Mouse (Mus musculus) embryonic facial prominence, embryonic 15.5 days (tissue): ENCODE data around the gene Pptc7. TPM values are rescaled to one million over a fixed set of nuclear protein-coding genes. Genes with fewer than 3 reads are reported as not detected.
A peak's percentile ranks its signal among the peaks of the same experiment; 100 is the strongest.

Experiments used
- ATAC-seq: fragments of 200-750 bp; cut with Nextera tagmentation; 2 replicates; pipeline ENCODE4 v1.8.0; 2017; ENCODE audit warnings: low read depth, moderate TSS enrichment; ENCODE audit not compliant: insufficient number of reproducible peaks, low FRiP score, low TSS enrichment
- H3K27ac ChIP-seq: fragments of 300-500 bp; sonication (generic); replicated peaks from 2 replicates; pipeline ENCODE4 v1.5.1; 2015; ENCODE audit warnings: mild to moderate bottlenecking, inconsistent platforms
- H3K27me3 ChIP-seq: fragments of 300-500 bp; sonication (generic); 2 replicates; pipeline ENCODE4 v1.6.1; 2015; ENCODE audit warnings: inconsistent platforms
- H3K36me3 ChIP-seq: fragments of 300-500 bp; sonication (generic); 2 replicates; pipeline ENCODE4 v1.6.1; 2015; ENCODE audit warnings: mild to moderate bottlenecking, inconsistent platforms
- H3K4me1 ChIP-seq: fragments of 300-500 bp; sonication (generic); 2 replicates; pipeline ENCODE4 v1.6.1; 2015; ENCODE audit warnings: inconsistent platforms
- H3K4me2 ChIP-seq: fragments of 300-500 bp; sonication (generic); replicated peaks from 2 replicates; pipeline ENCODE4 v1.6.1; 2015; ENCODE audit warnings: mild to moderate bottlenecking, inconsistent platforms
- H3K4me3 ChIP-seq: fragments of 300-500 bp; sonication (generic); replicated peaks from 2 replicates; pipeline ENCODE4 v1.5.1; 2015; ENCODE audit warnings: mild to moderate bottlenecking, inconsistent platforms
- H3K9ac ChIP-seq: fragments of 300-500 bp; sonication (generic); 2 replicates; pipeline ENCODE4 v1.6.1; 2015; ENCODE audit warnings: inconsistent platforms
- H3K9me3 ChIP-seq: fragments of 300-500 bp; sonication (generic); replicated peaks from 2 replicates; pipeline ENCODE4 v1.6.1; 2016; ENCODE audit warnings: inconsistent platforms
- WGBS: fragments of 180-500 bp; shearing (Covaris S2); methylation state at CpG from one replicate; pipeline ENCODE4 v1.1.7; 2015; 5-methylcytosine and 5-hydroxymethylcytosine counted together
- polyA plus RNA-seq: library from polyadenylated mRNA; unstranded; fragments of >200 nt; fragmentation: Nextera tagmentation; extraction: Ambion mirVana; gene quantifications from 2 replicates; pipeline ENCODE4 v1.2.1, GENCODE M21; 2015

The Pptc7 gene
- polyA plus RNA-seq, 1 experiment from 2014 or later: 8.0 TPM

GRCm38 (mm10) chr5:122287026-122287425, 2.9 kb downstream of the Pptc7 start:
- Histone ChIP-seq H3K9me3 (no peaks in the 10 kb centered on the region), H3K36me3 (no peaks in the 10 kb centered on the region), H3K4me1 (peaks cover 21% of the 10 kb centered on the region), H3K27ac (no peak overlapping the region), H3K4me2 (no peak overlapping the region), H3K27me3 (no peaks in the 10 kb centered on the region), H3K4me3 (no peak overlapping the region), H3K9ac (no peak overlapping the region)
- no peak for ATAC-seq
- 91% methylated on average over 4 of the region's 4 CpGs for WGBS

- no peak for ATAC-seq
- Histone ChIP-seq H3K4me1 (peaks cover 21% of the 10 kb centered on the region), H3K27me3 (no peaks in the 10 kb centered on the region), H3K27ac (no peak overlapping the region; the same call in 1 of the 2 replicates), H3K9ac (no peak overlapping the region), H3K9me3 (no peaks in the 10 kb centered on the region), H3K36me3 (no peaks in the 10 kb centered on the region), H3K4me2 (no peak overlapping the region), H3K4me3 (no peak overlapping the region)
- WGBS: 67% methylated on average over 4 of the region's 4 CpGs
Observed at GRCm38 (mm10) chr5:122288147-122288811, 4.1 kb downstream of the Pptc7 start.

GRCm38 (mm10) chr5:122291149-122291548, 7.0 kb downstream of the Pptc7 start:
- Histone ChIP-seq H3K9me3 (no peaks in the 10 kb centered on the region), H3K4me1 (peaks cover 10% of the 10 kb centered on the region), H3K9ac (no peak overlapping the region), H3K4me3 (no peak overlapping the region), H3K27ac (no peak overlapping the region), H3K36me3 (no peaks in the 10 kb centered on the region), H3K27me3 (no peaks in the 10 kb centered on the region), H3K4me2 (no peak overlapping the region)
- no peak for ATAC-seq
- 53% methylated on average over 6 of the region's 6 CpGs for WGBS

- ATAC-seq: no peak
- no peaks in the 10 kb centered on the region for H3K27me3 ChIP-seq
- 0 out of 2 replicates have a peak, but pooled peaks cover 7% of the 10 kb centered on the region for H3K4me1 ChIP-seq
- no peak overlapping the region for H3K27ac ChIP-seq
- 69% methylated on average over 17 of the region's 17 CpGs for WGBS
- no peak overlapping the region for H3K4me3 ChIP-seq
- no peak overlapping the region for H3K4me2 ChIP-seq
- no peak overlapping the region for H3K9ac ChIP-seq
- H3K9me3 ChIP-seq: no peaks in the 10 kb centered on the region
- H3K36me3 ChIP-seq: no peaks in the 10 kb centered on the region
Observed at GRCm38 (mm10) chr5:122291553-122292339, 7.6 kb downstream of the Pptc7 start.

GRCm38 (mm10) chr5:122293131-122293530, 9.0 kb downstream of the Pptc7 start:
- Histone ChIP-seq H3K27me3 (no peaks in the 10 kb centered on the region), H3K4me2 (no peak overlapping the region), H3K27ac (no peak overlapping the region), H3K36me3 (no peaks in the 10 kb centered on the region), H3K9me3 (no peaks in the 10 kb centered on the region), H3K4me3 (no peak overlapping the region), H3K4me1 (0 out of 2 replicates have a peak, but pooled peaks cover 5% of the 10 kb centered on the region), H3K9ac (no peak overlapping the region)
- 85% methylated on average over 6 of the region's 6 CpGs for WGBS
- no peak for ATAC-seq

GRCm38 (mm10) chr5:122294219-122294735, 10.1 kb downstream of the Pptc7 start:
- no peak for ATAC-seq
- H3K9ac ChIP-seq: no peak overlapping the region
- H3K4me2 ChIP-seq: no peak overlapping the region
- no peaks in the 10 kb centered on the region for H3K36me3 ChIP-seq
- no peaks in the 10 kb centered on the region for H3K9me3 ChIP-seq
- H3K27ac ChIP-seq: no peak overlapping the region
- H3K4me1 ChIP-seq: 0 out of 2 replicates have a peak, but pooled peaks cover 2% of the 10 kb centered on the region
- H3K4me3 ChIP-seq: no peak overlapping the region
- H3K27me3 ChIP-seq: no peaks in the 10 kb centered on the region
- WGBS: 85% methylated on average over 3 of the region's 3 CpGs

- whole genome bisulfite sequencing: 77% methylated on average over 14 of the region's 14 CpGs
- no peak; the same call in 1 of the 2 replicates for ATAC-seq
- H3K9ac ChIP-seq: no peak overlapping the region
- no peaks in the 10 kb centered on the region for H3K9me3 ChIP-seq
- no peaks in the 10 kb centered on the region for H3K36me3 ChIP-seq
- H3K4me1 ChIP-seq: 0 out of 2 replicates have a peak, but pooled peaks cover 2% of the 10 kb centered on the region
- H3K27me3 ChIP-seq: no peaks in the 10 kb centered on the region
- no peak overlapping the region for H3K4me2 ChIP-seq
- no peak overlapping the region for H3K4me3 ChIP-seq
- no peak overlapping the region for H3K27ac ChIP-seq
Observed at GRCm38 (mm10) chr5:122295113-122295935, 11.2 kb downstream of the Pptc7 start.

- Histone ChIP-seq H3K4me2 (no peak overlapping the region), H3K36me3 (no peaks in the 10 kb centered on the region), H3K4me3 (no peak overlapping the region), H3K4me1 (peaks cover 32% of the 10 kb centered on the region), H3K9ac (no peak overlapping the region), H3K27ac (no peak overlapping the region), H3K27me3 (no peaks in the 10 kb centered on the region), H3K9me3 (no peaks in the 10 kb centered on the region)
- no peak for ATAC-seq
- WGBS: 68% methylated on average over 6 of the region's 6 CpGs
Observed at GRCm38 (mm10) chr5:122300071-122300518, 15.9 kb downstream of the Pptc7 start.

- H3K4me2 ChIP-seq: no peak overlapping the region
- H3K9me3 ChIP-seq: no peaks in the 10 kb centered on the region
- ATAC-seq: no peak
- 0 out of 2 replicates have a peak, but pooled peaks cover under 1% of the 10 kb centered on the region for H3K36me3 ChIP-seq
- no peak overlapping the region for H3K4me3 ChIP-seq
- H3K27me3 ChIP-seq: no peaks in the 10 kb centered on the region
- H3K27ac ChIP-seq: peak overlapping the region; percentile 61; the same call in 1 of the 2 replicates
- H3K9ac ChIP-seq: no peak overlapping the region
- WGBS: 52% methylated on average over 17 of the region's 17 CpGs
- peaks cover 36% of the 10 kb centered on the region for H3K4me1 ChIP-seq
Observed at GRCm38 (mm10) chr5:122302810-122303745, 18.9 kb downstream of the Pptc7 start.

- WGBS: 53% methylated on average over 7 of the region's 7 CpGs
- no peaks in the 10 kb centered on the region for H3K9me3 ChIP-seq
- no peak overlapping the region for H3K9ac ChIP-seq
- H3K36me3 ChIP-seq: peaks cover 8% of the 10 kb centered on the region; the same call in 1 of the 2 replicates
- H3K4me2 ChIP-seq: no peak overlapping the region
- no peak overlapping the region for H3K4me3 ChIP-seq
- ATAC-seq: no peak
- H3K27me3 ChIP-seq: no peaks in the 10 kb centered on the region
- H3K4me1 ChIP-seq: peaks cover 36% of the 10 kb centered on the region
- H3K27ac ChIP-seq: peak overlapping the region; percentile 61
Observed at GRCm38 (mm10) chr5:122303937-122304336, 19.8 kb downstream of the Pptc7 start.
